Mouse (Mus musculus) C2C12 (cell line): ENCODE results near the gene Slc26a10.

Experiments used
- CEBPB ChIP-seq: IDR thresholded peaks from one replicate; pipeline ENCODE4 v1.6.1; 2011; ENCODE audit warnings: low read depth, mild to moderate bottlenecking, control low read depth, moderate library complexity
- CTCF ChIP-seq: IDR thresholded peaks from one replicate; pipeline ENCODE4 v1.5.1; 2011; ENCODE audit not compliant: control insufficient read depth, insufficient read depth, insufficient read length

DNA sequence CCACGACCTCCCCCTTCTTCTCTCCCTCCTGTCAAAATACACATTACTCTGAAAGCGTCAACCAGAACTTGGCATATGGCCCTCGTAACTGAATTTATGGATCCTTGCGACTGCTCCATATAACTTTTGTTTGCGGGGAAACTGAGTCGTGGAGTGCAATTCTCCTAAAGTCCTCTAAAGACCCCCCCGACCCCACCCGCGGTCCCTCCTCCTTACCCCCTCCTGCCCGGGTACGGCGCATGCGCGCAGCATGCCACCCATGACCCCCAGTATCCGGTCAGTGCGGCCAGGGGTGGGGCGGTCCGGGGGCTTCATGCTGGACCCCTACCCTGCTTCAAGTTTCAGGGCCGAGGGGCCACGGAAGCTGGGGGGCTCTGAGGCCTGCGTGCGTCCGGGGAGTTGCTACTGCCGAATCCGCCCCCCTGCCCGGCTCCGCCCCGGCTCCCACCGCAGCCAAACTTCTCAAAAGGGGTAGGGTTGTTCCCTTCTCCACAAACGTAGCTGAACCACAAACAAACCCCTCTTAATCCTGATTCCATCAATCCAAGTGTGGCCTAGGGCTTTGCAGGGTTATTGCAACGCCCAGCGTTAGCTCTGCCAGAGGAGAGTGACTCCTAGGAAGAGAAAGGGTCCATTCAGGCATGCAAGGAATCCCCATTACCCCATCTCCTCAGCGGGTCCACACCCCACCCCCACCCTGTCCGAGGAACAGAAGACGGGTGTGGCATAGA lies 9.4 kb upstream of the Slc26a10 start, which contains the start of gene Arhgef25:
- TF ChIP-seq CTCF (no peak), CEBPB (no peak)
